In genomic region chr11:74954901-74955300, GRCm38 (mm10) we compare ENCODE assay signal across 11 mouse cellular contexts. TPM values are rescaled to one million over a fixed set of nuclear protein-coding genes. Genes with fewer than 3 reads are reported as not detected.
A peak's percentile ranks its signal among the peaks of the same experiment; 100 is the strongest.
DNase-seq lines count a peak whose midpoint lies in the region; ATAC-seq lines count a peak whose summit lies in the region.
"Had no signal": no experiment of that assay in that cellular context is flagged by ENCODE, and none has a peak within 500 bp of the region (broad histone marks: within the 10 kb centered on the region; RNA-seq: fewer than 3 reads in every experiment).

No protein-coding gene starts in this region.

- peak overlapping the region; percentile 91 for H3K27ac ChIP-seq in intestine, embryonic 16.5 days (ENCODE audit: low read length)
- no peak overlapping the region for H3K27ac ChIP-seq in midbrain, embryonic 16.5 days (ENCODE audit: low read length)

- DNase-seq in cerebellum, adult 11-12 months = peak; percentile 33
- no peak for DNase-seq in cerebellum, postnatal 4 days (ENCODE audit: low spot score in 2 of 2)
- peak; percentile 4 for DNase-seq in thymus, postnatal 25 days
- DNase-seq in thymus, postnatal 10 days (ENCODE audit: low spot score in 2 of 2) = no peak
- no peak for DNase-seq in layer of hippocampus, postnatal 10 days (ENCODE audit: low spot score in 2 of 2)
- DNase-seq in liver = no peak
- DNase-seq: heart, postnatal 10 days; layer of hippocampus, adult 9-11 months; midbrain, embryonic 14.5 days had no signal

- no peak overlapping the region for H3K4me3 ChIP-seq in intestine, embryonic 16.5 days (ENCODE audit: low read length)
- H3K4me3 ChIP-seq in midbrain, embryonic 16.5 days (ENCODE audit: low read depth, low read length) = no peak overlapping the region

- H3K27me3 ChIP-seq in intestine, embryonic 16.5 days (replicated peaks; ENCODE audit: control insufficient read depth, insufficient read depth, low read length) = no peaks in the 10 kb centered on the region
- no peaks in the 10 kb centered on the region for H3K27me3 ChIP-seq in midbrain, embryonic 16.5 days (ENCODE audit: control insufficient read depth, insufficient read depth, low read depth, low read length)

- no peaks in the 10 kb centered on the region for H3K36me3 ChIP-seq in intestine, embryonic 16.5 days (ENCODE audit: control insufficient read depth, insufficient read depth, low read length)
- H3K36me3 ChIP-seq in midbrain, embryonic 16.5 days (ENCODE audit: control insufficient read depth, insufficient read depth, low read length) = no peaks in the 10 kb centered on the region

- 0 out of 2 replicates have a peak, but pooled peaks cover 3% of the 10 kb centered on the region for H3K4me1 ChIP-seq in intestine, embryonic 16.5 days (ENCODE audit: control insufficient read depth, insufficient read depth, low read length)
- no peaks in the 10 kb centered on the region for H3K4me1 ChIP-seq in midbrain, embryonic 16.5 days (ENCODE audit: control insufficient read depth, insufficient read depth, low read length)

- no peak overlapping the region for H3K9ac ChIP-seq in intestine, embryonic 16.5 days (ENCODE audit: low read depth, low read length)
- no peak overlapping the region for H3K9ac ChIP-seq in midbrain, embryonic 16.5 days (ENCODE audit: low read depth, low read length)

- no peak overlapping the region for H3K4me2 ChIP-seq in intestine, embryonic 16.5 days (ENCODE audit: low read depth, low read length)
- no peak overlapping the region for H3K4me2 ChIP-seq in midbrain, embryonic 16.5 days (ENCODE audit: low read length)

- ATAC-seq in intestine, embryonic 16.5 days = peak; percentile 92
- ATAC-seq in midbrain, embryonic 16.5 days = no peak

- no peaks in the 10 kb centered on the region for H3K9me3 ChIP-seq in intestine, embryonic 16.5 days (ENCODE audit: control insufficient read depth, low read length)
- no peaks in the 10 kb centered on the region for H3K9me3 ChIP-seq in midbrain, embryonic 16.5 days (replicated peaks; ENCODE audit: control insufficient read depth, low read length, poor library complexity, severe bottlenecking)

RNA-seq across cellular contexts. Expression of gene Srr, which starts 29.2 kb away (rescaled TPM):
- 18.0 and 19.6 TPM in 2 replicates for polyA plus RNA-seq in intestine, embryonic 16.5 days (2015; fragmentation: Nextera tagmentation; extraction: Ambion mirVana)
- polyA plus RNA-seq in midbrain, embryonic 16.5 days (2015; fragmentation: Nextera tagmentation; extraction: Ambion mirVana) = 40.9 and 44.2 TPM in 2 replicates
- 100 to 1,000 TPM in 1 of 2 experiments, 10 to 100 TPM in 1; 87.4 to 104 TPM for total RNA-seq in layer of hippocampus, postnatal 10 days (2021)

RNA-seq across cellular contexts. Expression of gene Smg6, which starts 29.3 kb away (rescaled TPM):
- 10.7 and 11.4 TPM in 2 replicates for polyA plus RNA-seq in intestine, embryonic 16.5 days (2015; fragmentation: Nextera tagmentation; extraction: Ambion mirVana)
- polyA plus RNA-seq in midbrain, embryonic 16.5 days (2015; fragmentation: Nextera tagmentation; extraction: Ambion mirVana) = 14.6 and 17.4 TPM in 2 replicates
- 10 to 100 TPM; 24.0 to 27.0 TPM for total RNA-seq in layer of hippocampus, postnatal 10 days (2021)

RNA-seq across cellular contexts. Expression of gene Tsr1, which starts 57.0 kb away (rescaled TPM):
- 44.0 and 48.1 TPM in 2 replicates for polyA plus RNA-seq in intestine, embryonic 16.5 days (2015; fragmentation: Nextera tagmentation; extraction: Ambion mirVana)
- polyA plus RNA-seq in midbrain, embryonic 16.5 days (2015; fragmentation: Nextera tagmentation; extraction: Ambion mirVana) = 27.6 and 30.2 TPM in 2 replicates
- total RNA-seq in layer of hippocampus, postnatal 10 days (2021) = 10 to 100 TPM; 40.1 to 43.2 TPM

RNA-seq across cellular contexts. Expression of gene Sgsm2, which starts 58.0 kb away (rescaled TPM):
- polyA plus RNA-seq in intestine, embryonic 16.5 days (2015; fragmentation: Nextera tagmentation; extraction: Ambion mirVana) = 4.2 and 4.5 TPM in 2 replicates
- polyA plus RNA-seq in midbrain, embryonic 16.5 days (2015; fragmentation: Nextera tagmentation; extraction: Ambion mirVana) = 30.3 and 31.8 TPM in 2 replicates
- total RNA-seq in layer of hippocampus, postnatal 10 days (2021) = 10 to 100 TPM; 69.9 to 76.1 TPM

Comparison
In these comparisons a context has a peak if more than half of its experiments do, and no peak if none do; other contexts are left out.
1. DNase-seq: peak in cerebellum, adult 11-12 months (single experiment) and thymus, postnatal 25 days (single experiment); none in cerebellum, postnatal 4 days (0 of 2), thymus, postnatal 10 days (0 of 2), layer of hippocampus, postnatal 10 days (0 of 2) and liver (single experiment).